Mouse (Mus musculus) sigmoid colon, adult 10 weeks (tissue): ENCODE results near the gene Wdr53. TPM values are rescaled to one million over a fixed set of nuclear protein-coding genes. Genes with fewer than 3 reads are reported as not detected.

Experiments used
- polyA plus RNA-seq: library from polyadenylated mRNA; stranded (reverse); fragments of 350-450 nt; fragmentation: Illumina TruSeq; extraction: RNeasy Lipid Tissue Mini Kit (QIAGEN cat#74804); gene quantifications from one replicate; pipeline ENCODE4 v1.2.3, GENCODE M21; 2014; ENCODE audit warnings: low read depth, low replicate concordance

Wdr53 gene
- 6.7 TPM for polyA plus RNA-seq

DNA sequence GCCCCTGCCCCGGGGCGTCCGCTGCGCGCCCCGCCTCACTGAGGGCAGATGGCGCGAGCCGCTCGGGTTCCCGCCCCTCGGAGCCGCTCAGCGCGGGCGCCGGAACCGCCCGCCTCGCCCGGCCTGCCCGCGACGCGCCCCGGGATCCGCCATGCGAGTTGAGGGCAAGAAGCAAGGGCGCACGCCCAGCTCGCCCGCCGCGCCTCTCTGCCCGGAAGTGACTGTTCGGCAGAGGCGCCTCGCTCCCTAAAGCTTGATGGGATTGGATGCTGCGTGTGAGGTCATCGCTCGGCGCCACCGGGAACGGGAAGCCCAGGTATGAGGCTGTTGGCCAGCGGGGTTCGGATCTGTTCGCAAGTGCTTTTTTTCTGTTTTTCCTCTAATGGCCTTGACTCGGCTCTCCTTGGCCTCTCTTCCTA is at the start of gene Wdr53, which contains the start of gene Fbxo45:
Gene Wdr53, plus strand, starts transcription at position 276 of the 419 bp plus-strand sequence.
Gene Fbxo45, minus strand, starts transcription at position 207 of the 419 bp plus-strand sequence.

DNA sequence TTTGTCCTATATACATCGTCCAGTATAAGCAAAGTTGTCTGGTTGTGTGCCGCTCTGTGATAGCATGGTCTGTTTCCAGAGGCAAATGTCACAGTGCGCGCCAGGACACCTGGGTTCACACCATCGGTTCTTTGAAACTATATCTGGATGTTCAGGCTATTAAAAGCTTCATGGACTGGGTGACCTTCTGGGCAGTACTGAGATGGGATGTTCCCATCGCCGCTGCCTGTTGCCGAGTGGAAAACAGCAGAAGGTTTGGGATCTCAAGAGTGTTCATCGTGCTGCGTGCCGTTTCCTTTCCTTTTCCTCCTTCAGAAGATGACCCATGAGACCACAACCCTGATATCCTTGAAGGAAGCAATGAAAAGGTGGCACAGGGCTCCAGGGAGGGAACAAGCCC is 24.3 kb downstream of the Wdr53 start, which contains the start of gene Smco1:
Gene Smco1, plus strand, starts transcription at position 178 of the 400 bp plus-strand sequence.

DNA sequence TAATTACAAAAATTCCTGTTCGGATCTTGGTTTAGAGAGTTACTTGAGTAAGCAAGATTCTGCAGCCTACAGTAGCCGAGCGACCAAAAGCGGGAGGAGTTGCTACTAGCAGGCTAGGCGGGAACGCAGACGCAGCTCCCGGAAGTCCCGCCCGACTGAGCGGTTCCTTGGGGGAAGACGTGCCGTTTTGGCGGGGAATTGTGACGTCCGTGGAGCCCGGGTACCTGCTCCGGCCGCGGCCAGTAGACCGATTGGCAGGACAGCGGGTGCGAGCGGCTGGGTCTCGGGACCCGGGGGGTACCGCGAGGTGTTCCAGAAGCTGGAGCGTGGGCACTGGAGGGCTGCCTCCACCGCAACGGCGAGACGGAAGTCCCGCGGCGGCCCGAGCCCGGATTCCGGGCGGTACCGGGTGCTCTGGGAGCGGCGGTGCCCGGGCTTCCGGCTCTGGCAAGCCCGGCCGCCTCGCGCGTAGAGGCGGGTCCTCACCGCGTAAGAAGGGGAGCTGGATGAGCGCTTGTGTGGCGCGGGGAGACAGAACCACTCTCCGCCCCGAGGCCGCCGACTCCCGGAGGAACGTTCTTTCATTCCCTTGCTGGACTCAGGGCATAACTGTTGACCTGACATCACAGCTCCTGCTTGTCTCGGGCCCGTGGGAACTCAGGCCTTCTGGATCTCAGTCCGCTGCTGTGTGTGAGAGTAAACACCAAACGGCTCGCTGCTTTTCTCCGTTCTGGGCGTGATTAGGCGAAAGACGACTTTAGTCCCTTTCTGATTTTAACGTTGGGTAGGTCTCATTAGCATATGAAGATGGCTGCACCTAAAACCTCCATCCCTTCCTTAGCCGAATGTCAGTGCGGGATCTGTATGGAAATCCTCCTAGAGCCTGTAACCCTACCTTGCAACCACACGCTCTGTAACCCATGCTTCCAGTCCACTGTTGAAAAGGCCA is 30.6 kb downstream of the Wdr53 start, which contains the start of gene Rnf168:
Gene Rnf168, plus strand, starts transcription at position 152 of the 949 bp plus-strand sequence.

Other genes with a start within 250 kb of the Wdr53 start
- 33.5 TPM for gene Senp5, start 243.9 kb upstream of the Wdr53 start, polyA plus RNA-seq
- gene Pak2, start 167.9 kb upstream of the Wdr53 start, polyA plus RNA-seq = 127 TPM
- gene Pigx, start 147.5 kb upstream of the Wdr53 start, polyA plus RNA-seq = 99.0 TPM
- gene Cep19, start 147.4 kb upstream of the Wdr53 start, polyA plus RNA-seq = 28.5 TPM
- gene Nrros, start 81.6 kb upstream of the Wdr53 start, polyA plus RNA-seq = 0.95 TPM
- gene Bex6, start 67.4 kb upstream of the Wdr53 start, polyA plus RNA-seq = not detected
- 25.2 TPM for gene Fbxo45, start 69 bp upstream of the Wdr53 start, polyA plus RNA-seq
- gene Smco1, start 24.2 kb downstream of the Wdr53 start, polyA plus RNA-seq = not detected
- 41.9 TPM for gene Rnf168, start 30.2 kb downstream of the Wdr53 start, polyA plus RNA-seq
- gene Ubxn7, start 85.0 kb downstream of the Wdr53 start, polyA plus RNA-seq = 35.7 TPM
- gene Tm4sf19, start 153.3 kb downstream of the Wdr53 start, polyA plus RNA-seq = not detected
- gene Tctex1d2, start 172.5 kb downstream of the Wdr53 start, polyA plus RNA-seq = 16.9 TPM
- gene Pcyt1a, start 183.7 kb downstream of the Wdr53 start, polyA plus RNA-seq = 36.9 TPM
- gene Slc51a, start 240.7 kb downstream of the Wdr53 start, polyA plus RNA-seq = 0.28 TPM
- gene Zdhhc19, start 249.0 kb downstream of the Wdr53 start, polyA plus RNA-seq = not detected